Comparison of ENCODE assay signal across 20 mouse cellular contexts in genomic region chr10:38895656-38896055, GRCm38 (mm10).
A peak's percentile ranks its signal among the peaks of the same experiment; 100 is the strongest.
DNase-seq lines count a peak whose midpoint lies in the region.
"Had no signal": no experiment of that assay in that cellular context is flagged by ENCODE, and none has a peak within 500 bp of the region (broad histone marks: within the 10 kb centered on the region; RNA-seq: fewer than 3 reads in every experiment).

No protein-coding gene starts in this region.

- H3K4me1 ChIP-seq in embryonic facial prominence, embryonic 10.5 days: no peaks in the 10 kb centered on the region; the same call in 1 of the 2 replicates
- H3K4me1 ChIP-seq: forebrain, embryonic 13.5 days; forebrain, embryonic 15.5 days had no signal

- peak; percentile 63 for DNase-seq in adrenal gland, postnatal 10 days
- no peak for DNase-seq in adrenal gland, adult 18-20 months (ENCODE audit: low spot score in 2 of 2)
- peak; percentile 96 for DNase-seq in adipocyte (ENCODE audit: low spot score)
- DNase-seq in adrenal gland, postnatal 25 days: peak; percentile 13
- DNase-seq in embryonic facial prominence, embryonic 10.5 days (ENCODE audit: low spot score): no peak
- DNase-seq in right cerebral cortex, postnatal 4 days: no peak
- DNase-seq: cerebellum, adult 11 months; cerebellum, adult 18-20 months; cerebellum, adult 8-10 months; cerebellum, adult 9-11 months; cerebellum, postnatal 14 days; cerebellum, postnatal 36 days; embryo, embryonic 11 days; forebrain, postnatal 0 days had no signal

- no peaks in the 10 kb centered on the region for H3K36me3 ChIP-seq in embryonic facial prominence, embryonic 10.5 days (replicated peaks)
- H3K36me3 ChIP-seq: embryonic facial prominence, embryonic 12.5 days; forebrain, embryonic 15.5 days; G1E had no signal

- no peak overlapping the region for H3K4me3 ChIP-seq in embryonic facial prominence, embryonic 10.5 days
- H3K4me3 ChIP-seq: embryonic facial prominence, embryonic 12.5 days; forebrain, embryonic 13.5 days; forebrain, embryonic 15.5 days had no signal

- 84% methylated on average over 3 of the region's 3 CpGs for WGBS in embryonic facial prominence, embryonic 10.5 days

- no peaks in the 10 kb centered on the region for H3K9me3 ChIP-seq in embryonic facial prominence, embryonic 10.5 days
- H3K9me3 ChIP-seq: embryonic facial prominence, embryonic 12.5 days; forebrain, embryonic 13.5 days; forebrain, embryonic 15.5 days; G1E had no signal

- H3K27ac ChIP-seq in embryonic facial prominence, embryonic 10.5 days (replicated peaks): no peak overlapping the region
- H3K27ac ChIP-seq: embryonic facial prominence, embryonic 12.5 days; forebrain, embryonic 13.5 days; forebrain, embryonic 15.5 days had no signal

- no peaks in the 10 kb centered on the region for H3K27me3 ChIP-seq in embryonic facial prominence, embryonic 10.5 days (replicated peaks; ENCODE audit: low read depth, poor library complexity, severe bottlenecking)
- H3K27me3 ChIP-seq: CH12.LX; embryonic facial prominence, embryonic 12.5 days; forebrain, embryonic 13.5 days; forebrain, embryonic 15.5 days; Patski had no signal

Comparison
In these comparisons a context has a peak if more than half of its experiments do, and no peak if none do; other contexts are left out.
1. DNase-seq: peak in adrenal gland, postnatal 10 days (single experiment), adipocyte (single experiment) and adrenal gland, postnatal 25 days (single experiment); none in adrenal gland, adult 18-20 months (0 of 2), embryonic facial prominence, embryonic 10.5 days (single experiment) and right cerebral cortex, postnatal 4 days (single experiment).